Mouse (Mus musculus) limb, embryonic 13.5 days (tissue): ENCODE results near the gene Gm11437. TPM values are rescaled to one million over a fixed set of nuclear protein-coding genes. Genes with fewer than 3 reads are reported as not detected.

ENCODE experiments used
- ATAC-seq: fragments of 200-750 bp; cut with Nextera tagmentation; 2 replicates; pipeline ENCODE4 v1.8.0; 2017; ENCODE audit warnings: low read depth, moderate number of reproducible peaks, moderate TSS enrichment; ENCODE audit not compliant: low FRiP score
- H3K27ac ChIP-seq: fragments of 300-500 bp; sonication (generic); 2 replicates; pipeline ENCODE4 v1.5.1; 2015; ENCODE audit warnings: inconsistent platforms, mild to moderate bottlenecking, moderate library complexity
- H3K27me3 ChIP-seq: fragments of 300-500 bp; sonication (generic); 2 replicates; pipeline ENCODE4 v1.6.1; 2015; ENCODE audit warnings: mild to moderate bottlenecking, inconsistent platforms
- H3K36me3 ChIP-seq: fragments of 300-500 bp; sonication (generic); 2 replicates; pipeline ENCODE4 v1.6.1; 2015; ENCODE audit warnings: inconsistent platforms, mild to moderate bottlenecking, moderate library complexity
- H3K4me1 ChIP-seq: fragments of 300-500 bp; sonication (generic); 2 replicates; pipeline ENCODE4 v1.6.1; 2015; ENCODE audit warnings: inconsistent platforms
- H3K4me2 ChIP-seq: fragments of 300-500 bp; sonication (generic); replicated peaks from 2 replicates; pipeline ENCODE4 v1.6.1; 2015; ENCODE audit warnings: inconsistent platforms, mild to moderate bottlenecking, moderate library complexity
- H3K4me3 ChIP-seq: fragments of 300-500 bp; sonication (generic); 2 replicates; pipeline ENCODE4 v1.5.1; 2015; ENCODE audit warnings: moderate library complexity, mild to moderate bottlenecking, inconsistent platforms
- H3K9ac ChIP-seq: fragments of 300-500 bp; sonication (generic); 2 replicates; pipeline ENCODE4 v1.6.1; 2015; ENCODE audit warnings: mild to moderate bottlenecking, inconsistent platforms
- H3K9me3 ChIP-seq: fragments of 300-500 bp; sonication (generic); 2 replicates; pipeline ENCODE4 v1.6.1; 2016; ENCODE audit warnings: inconsistent platforms
- WGBS: fragments of 180-500 bp; shearing (Covaris S2); methylation state at CpG from one replicate; pipeline ENCODE4 v1.1.7; 2015; 5-methylcytosine and 5-hydroxymethylcytosine counted together
- polyA plus RNA-seq: library from polyadenylated mRNA; unstranded; fragments of >200 nt; fragmentation: Nextera tagmentation; extraction: Ambion mirVana; gene quantifications from 2 replicates; pipeline ENCODE4 v1.2.1, GENCODE M21; 2015

Gm11437 gene
- not detected in 2 replicates for polyA plus RNA-seq

DNA sequence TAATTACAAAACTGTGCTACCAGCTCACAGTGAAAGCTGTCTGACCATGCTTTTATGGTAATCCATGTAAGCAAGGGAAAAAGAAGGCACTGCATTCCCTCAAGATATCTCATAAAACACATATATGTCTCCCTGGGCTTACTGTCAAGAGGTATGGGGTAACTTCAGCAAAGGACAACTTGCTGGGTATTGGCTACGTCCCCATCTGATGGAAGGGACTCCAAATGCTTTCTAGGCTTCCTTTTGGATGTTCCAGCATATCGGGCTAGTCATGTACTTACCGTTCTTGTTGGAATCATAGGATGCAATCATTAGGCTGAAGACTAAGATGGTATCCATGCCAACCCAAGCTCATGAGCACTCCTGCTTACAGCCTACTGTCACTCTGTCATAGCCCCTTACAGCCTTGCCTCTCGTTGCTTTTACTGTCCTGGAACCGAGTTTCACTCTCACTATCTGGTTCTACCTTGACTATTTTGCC lies at the start of gene Gm11437:
Gene Gm11437 (minus strand): TSS at position 431 of the 481 bp plus-strand sequence.
- WGBS: 82% methylated on average over 5 of the region's 5 CpGs
- H3K9ac ChIP-seq: no peak within 1 kb of the TSS
- H3K4me3 ChIP-seq: no peak within 1 kb of the TSS
- H3K36me3 ChIP-seq: no peaks in the 10 kb centered on the region
- no peak within 1 kb of the TSS for H3K4me2 ChIP-seq
- H3K9me3 ChIP-seq: no peaks in the 10 kb centered on the region
- no peaks in the 10 kb centered on the region for H3K27me3 ChIP-seq
- no peaks in the 10 kb centered on the region for H3K4me1 ChIP-seq
- no peak within 1 kb of the TSS for H3K27ac ChIP-seq
- no peak for ATAC-seq

DNA sequence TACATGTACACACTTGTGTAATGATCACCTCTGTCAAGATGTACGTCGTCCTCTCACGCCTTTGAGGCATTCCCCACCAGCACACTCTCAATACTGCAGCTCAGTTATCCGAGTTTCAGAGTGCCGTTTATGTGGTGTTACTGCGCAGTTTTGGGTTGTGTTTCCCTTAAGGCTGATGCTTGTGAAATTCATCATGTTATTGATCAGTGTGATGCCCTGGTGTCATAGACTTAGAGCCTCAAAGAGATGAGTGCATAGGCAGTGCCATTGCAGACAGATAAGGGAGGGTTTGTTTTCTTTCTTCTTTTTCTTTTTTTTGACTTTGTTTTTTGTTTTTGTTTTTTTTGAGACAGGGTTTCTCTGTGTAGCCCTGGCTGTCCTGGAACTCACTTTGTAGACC lies 43.6 kb upstream of the Gm11437 start:
- Histone ChIP-seq H3K27me3 (no peaks in the 10 kb centered on the region), H3K4me3 (no peak overlapping the region), H3K4me2 (no peak overlapping the region), H3K27ac (no peak overlapping the region), H3K9me3 (no peaks in the 10 kb centered on the region), H3K36me3 (peaks cover 7% of the 10 kb centered on the region), H3K4me1 (no peaks in the 10 kb centered on the region), H3K9ac (no peak overlapping the region)
- no peak for ATAC-seq
- 93% methylated on average over 6 of the region's 6 CpGs for WGBS

DNA sequence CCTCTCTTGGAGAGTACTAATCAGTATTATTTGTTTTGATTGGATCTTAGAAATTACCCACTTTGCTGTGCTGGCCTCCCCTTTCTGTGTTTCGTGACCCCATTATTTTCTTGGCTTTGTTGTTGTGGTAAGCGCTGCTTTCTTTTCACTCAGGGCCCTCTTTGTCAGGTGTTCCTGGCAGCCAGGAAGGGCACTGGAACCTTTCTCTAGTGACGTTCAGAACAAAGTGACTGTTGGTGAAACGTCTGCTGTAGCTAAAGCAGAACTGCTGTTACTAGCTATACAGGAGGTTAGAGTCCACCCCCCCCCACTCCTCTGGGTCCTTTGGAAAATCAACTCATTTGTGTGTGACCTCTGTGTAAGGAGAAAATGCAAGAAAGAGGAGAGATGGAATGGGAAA lies 38.5 kb upstream of the Gm11437 start:
- no peak overlapping the region for H3K4me2 ChIP-seq
- no peaks in the 10 kb centered on the region for H3K4me1 ChIP-seq
- no peak for ATAC-seq
- H3K27ac ChIP-seq: no peak overlapping the region
- peaks cover 14% of the 10 kb centered on the region for H3K36me3 ChIP-seq
- no peak overlapping the region for H3K4me3 ChIP-seq
- no peak overlapping the region for H3K9ac ChIP-seq
- H3K9me3 ChIP-seq: no peaks in the 10 kb centered on the region
- H3K27me3 ChIP-seq: no peaks in the 10 kb centered on the region
- 73% methylated on average over 4 of the region's 4 CpGs for WGBS

DNA sequence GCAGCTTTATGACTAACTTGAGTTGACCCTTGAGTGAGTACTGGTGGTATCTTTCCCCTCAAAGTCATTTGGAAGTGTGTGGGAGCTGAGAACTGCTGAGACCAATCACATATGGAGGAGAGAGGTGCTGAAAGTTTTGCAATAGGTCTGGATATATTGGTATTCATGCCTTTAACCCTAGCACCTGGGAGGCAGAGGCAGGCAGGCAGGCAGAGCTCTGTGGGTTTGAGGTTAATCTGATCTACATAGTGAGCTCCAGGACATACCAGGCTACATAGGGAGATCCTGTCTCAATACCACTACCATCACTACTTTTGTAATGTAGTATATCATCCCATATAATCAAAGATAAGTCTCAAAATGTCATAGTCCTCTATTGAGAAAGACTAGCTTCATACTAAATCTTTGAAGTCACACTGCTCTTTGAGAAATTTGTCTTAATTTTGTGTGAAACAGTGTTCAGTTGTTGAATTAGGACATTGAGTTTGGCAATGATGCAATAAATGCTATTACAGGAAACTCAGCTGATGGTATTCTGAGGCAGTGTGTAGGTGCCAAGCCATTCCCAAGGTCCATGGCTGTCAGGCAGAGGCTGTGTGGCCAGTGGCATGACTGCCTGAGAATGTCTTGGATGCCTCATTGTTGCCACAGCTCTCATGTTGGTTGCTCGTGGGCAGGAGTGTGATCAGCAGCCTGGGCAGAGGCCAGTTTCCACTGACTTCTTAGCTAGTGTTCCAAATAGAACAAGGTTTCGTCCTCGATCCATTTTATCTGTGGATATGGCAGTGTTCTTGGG lies 30.5 kb upstream of the Gm11437 start:
- Histone ChIP-seq H3K9ac (no peak overlapping the region), H3K4me2 (no peak overlapping the region), H3K27me3 (no peaks in the 10 kb centered on the region), H3K4me1 (peaks cover 3% of the 10 kb centered on the region; the same call in 1 of the 2 replicates), H3K9me3 (no peaks in the 10 kb centered on the region), H3K4me3 (no peak overlapping the region), H3K36me3 (peaks cover 17% of the 10 kb centered on the region), H3K27ac (no peak overlapping the region)
- WGBS: 88% methylated on average over 3 of the region's 3 CpGs
- no peak for ATAC-seq

DNA sequence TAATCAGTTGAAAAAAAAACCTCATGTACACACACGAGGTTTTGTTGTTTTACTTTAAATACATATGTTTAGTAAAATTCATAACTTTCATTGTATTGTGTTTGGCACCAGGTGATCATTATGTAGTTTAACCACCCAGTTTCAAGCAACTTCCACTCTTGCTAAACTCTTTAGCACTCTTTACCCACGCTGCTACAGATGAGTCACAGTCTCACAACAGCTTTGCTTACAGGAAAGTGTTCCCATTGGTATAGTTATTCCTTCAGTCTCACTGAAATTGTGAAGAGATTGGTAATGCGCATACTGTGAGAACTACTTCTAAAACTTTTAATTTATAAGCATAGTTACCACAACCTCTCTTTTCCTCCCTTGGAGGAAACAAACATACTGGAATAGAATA lies 27.5 kb upstream of the Gm11437 start:
- no peak overlapping the region for H3K4me2 ChIP-seq
- peaks cover 8% of the 10 kb centered on the region for H3K4me1 ChIP-seq
- no peak overlapping the region for H3K4me3 ChIP-seq
- ATAC-seq: no peak
- no peaks in the 10 kb centered on the region for H3K9me3 ChIP-seq
- no peaks in the 10 kb centered on the region for H3K27me3 ChIP-seq
- no peak overlapping the region for H3K27ac ChIP-seq
- 87% methylated on average over 3 of the region's 3 CpGs for WGBS
- no peak overlapping the region for H3K9ac ChIP-seq
- peaks cover 13% of the 10 kb centered on the region for H3K36me3 ChIP-seq

DNA sequence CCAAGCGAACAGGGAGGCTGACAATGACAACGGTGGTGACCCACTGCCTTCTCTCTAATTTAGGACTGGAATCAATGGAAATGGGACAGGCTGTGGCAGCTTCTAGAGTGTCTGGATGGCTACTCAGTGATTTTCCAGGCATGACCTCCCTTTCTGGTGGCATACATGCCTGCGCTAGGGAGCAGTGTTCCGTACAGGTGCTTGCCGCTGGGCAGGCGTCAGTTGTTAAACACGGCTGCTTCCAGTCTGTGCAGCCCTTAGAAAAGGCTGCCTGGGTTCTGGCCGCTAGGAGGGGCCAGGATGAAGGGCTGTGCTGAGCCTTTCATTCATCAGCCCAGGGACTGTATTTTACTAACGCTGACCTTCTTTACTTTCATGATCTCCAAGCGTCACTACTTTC lies 26.0 kb upstream of the Gm11437 start:
- H3K27me3 ChIP-seq: no peaks in the 10 kb centered on the region
- ATAC-seq: no peak
- no peak overlapping the region for H3K4me3 ChIP-seq
- H3K36me3 ChIP-seq: peaks cover 13% of the 10 kb centered on the region
- no peaks in the 10 kb centered on the region for H3K9me3 ChIP-seq
- no peak overlapping the region for H3K27ac ChIP-seq
- no peak overlapping the region for H3K4me2 ChIP-seq
- 72% methylated on average over 10 of the region's 10 CpGs for WGBS
- H3K4me1 ChIP-seq: peaks cover 8% of the 10 kb centered on the region
- 0 out of 2 replicates have a peak overlapping the region, but pooled peaks have one; percentile 25 for H3K9ac ChIP-seq

DNA sequence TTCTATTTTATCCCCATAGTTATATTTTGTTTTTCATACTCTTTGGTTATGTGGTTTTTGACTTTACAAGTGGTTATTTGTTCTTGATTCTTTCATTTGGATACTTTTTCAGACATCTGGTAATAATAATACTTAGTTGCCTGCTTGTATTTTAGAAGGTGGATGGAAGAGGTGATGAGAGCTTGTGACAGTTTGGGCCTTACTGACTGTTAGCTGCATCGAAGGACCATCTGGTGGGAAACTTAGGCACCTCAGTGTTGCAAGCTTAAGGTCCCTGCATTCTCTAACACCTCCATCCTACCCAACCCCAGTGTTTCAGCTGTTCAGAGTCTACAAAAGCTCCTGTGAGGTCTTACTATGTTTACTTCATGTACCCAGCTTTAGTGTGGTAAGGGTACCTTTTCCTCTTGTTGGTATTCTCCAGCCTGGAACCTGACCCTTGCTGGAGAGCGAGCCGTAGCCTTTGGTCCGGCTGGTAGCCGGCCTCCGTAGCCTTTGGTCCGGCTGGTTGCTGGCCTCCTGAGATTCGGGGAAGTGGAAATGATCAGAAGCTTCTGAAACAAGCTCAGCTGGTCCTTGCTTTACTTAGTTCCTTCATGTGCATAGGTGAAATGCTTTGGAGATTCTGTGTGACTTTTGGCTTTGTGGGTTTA lies 23.4 kb upstream of the Gm11437 start:
- Histone ChIP-seq H3K4me1 (peaks cover 8% of the 10 kb centered on the region), H3K36me3 (peaks cover 2% of the 10 kb centered on the region; the same call in 1 of the 2 replicates), H3K9me3 (no peaks in the 10 kb centered on the region), H3K27ac (no peak overlapping the region), H3K9ac (no peak overlapping the region), H3K4me2 (no peak overlapping the region), H3K27me3 (no peaks in the 10 kb centered on the region), H3K4me3 (no peak overlapping the region)
- ATAC-seq: no peak
- WGBS: 65% methylated on average over 8 of the region's 8 CpGs

DNA sequence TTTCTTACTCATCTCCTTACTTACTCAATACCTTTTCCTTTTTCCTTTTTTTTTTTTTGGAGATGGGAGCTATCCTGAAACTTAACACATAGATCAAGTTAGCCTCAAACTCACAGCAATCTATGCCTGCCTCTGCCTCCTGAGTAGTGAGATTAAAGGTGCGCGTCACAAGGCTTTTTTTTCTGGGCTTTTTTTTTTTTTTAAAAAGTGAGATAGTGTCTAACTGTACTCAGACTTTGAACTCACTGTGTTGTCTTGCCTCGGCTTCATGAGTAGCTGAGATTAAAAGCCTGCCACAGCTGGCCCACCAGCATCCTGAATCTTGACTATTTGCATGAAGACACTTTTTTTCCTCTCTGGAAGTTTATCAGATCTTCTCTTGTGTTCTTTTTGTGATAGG lies 21.3 kb upstream of the Gm11437 start:
- H3K9ac ChIP-seq: no peak overlapping the region
- no peak overlapping the region for H3K4me3 ChIP-seq
- peaks cover 8% of the 10 kb centered on the region for H3K4me1 ChIP-seq
- WGBS: 88% methylated on average over 3 of the region's 3 CpGs
- no peak overlapping the region for H3K4me2 ChIP-seq
- no peaks in the 10 kb centered on the region for H3K9me3 ChIP-seq
- H3K27me3 ChIP-seq: no peaks in the 10 kb centered on the region
- ATAC-seq: no peak
- H3K27ac ChIP-seq: no peak overlapping the region
- no peaks in the 10 kb centered on the region for H3K36me3 ChIP-seq

DNA sequence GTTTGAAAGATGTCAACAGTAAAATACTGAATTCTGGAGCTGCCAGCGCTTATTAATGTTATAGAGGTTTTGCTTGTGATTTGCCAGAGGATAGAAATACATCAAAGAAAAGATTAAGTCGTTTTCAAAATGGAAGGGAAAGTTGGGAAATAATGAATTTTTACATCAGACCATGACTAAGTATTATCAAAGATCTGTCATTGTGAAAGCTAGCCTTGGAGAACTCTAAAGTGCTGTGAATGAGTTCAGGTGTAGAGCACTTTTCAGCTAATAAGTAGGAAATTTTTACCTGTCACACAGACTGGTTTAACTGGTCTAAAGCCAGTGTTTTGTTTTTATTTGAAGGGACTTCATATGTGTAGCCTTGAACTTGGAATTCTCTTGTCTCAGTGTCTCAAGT lies 14.0 kb upstream of the Gm11437 start:
- Histone ChIP-seq H3K4me2 (peak overlapping the region; percentile 78), H3K27ac (no peak overlapping the region), H3K9me3 (no peaks in the 10 kb centered on the region), H3K27me3 (no peaks in the 10 kb centered on the region), H3K4me1 (peaks cover 19% of the 10 kb centered on the region), H3K4me3 (peak overlapping the region; percentile 78), H3K9ac (peak overlapping the region; percentile 84), H3K36me3 (no peaks in the 10 kb centered on the region)
- no peak for ATAC-seq
- 73% methylated on average over 2 of the region's 2 CpGs for WGBS

DNA sequence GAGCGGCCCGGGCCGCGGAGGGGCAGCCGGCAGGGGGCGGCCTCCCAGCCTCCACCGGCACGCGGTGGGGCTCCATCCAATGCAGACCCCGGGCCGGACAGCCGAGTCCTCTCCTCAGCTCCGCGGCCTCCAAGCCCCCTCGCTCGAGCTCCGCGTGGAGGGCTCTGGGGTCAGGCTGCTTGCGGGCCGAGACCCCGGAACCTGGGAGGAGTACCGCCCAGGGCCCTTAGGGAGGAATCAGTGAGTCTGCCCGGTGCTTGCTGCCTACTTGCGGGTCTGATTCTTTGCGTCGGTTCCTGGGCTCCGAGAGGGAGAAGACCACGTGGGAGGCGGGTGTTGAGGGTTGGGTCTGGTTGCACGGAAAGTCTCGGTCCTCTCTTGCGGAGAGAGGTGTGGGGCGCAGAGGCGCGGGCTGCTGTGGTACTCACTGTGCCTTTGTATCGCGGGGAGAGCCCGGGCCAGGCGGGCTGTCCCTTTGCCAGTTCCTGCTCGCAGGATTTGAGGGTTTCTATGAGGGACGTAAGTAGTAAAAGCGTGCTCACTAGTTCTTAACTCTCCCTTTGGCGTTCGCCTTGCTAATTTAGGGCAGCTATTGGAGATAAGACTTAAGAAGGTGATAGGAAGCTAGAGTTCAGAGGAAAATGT lies 12.8 kb upstream of the Gm11437 start:
- Histone ChIP-seq H3K4me3 (peak overlapping the region; percentile 78), H3K27ac (peak overlapping the region; percentile 90), H3K4me1 (peaks cover 19% of the 10 kb centered on the region), H3K9ac (peak overlapping the region; percentile 84), H3K9me3 (no peaks in the 10 kb centered on the region), H3K27me3 (no peaks in the 10 kb centered on the region), H3K36me3 (no peaks in the 10 kb centered on the region), H3K4me2 (peak overlapping the region; percentile 78)
- WGBS: 0% methylated on average over 33 of the region's 44 CpGs
- peak; percentile 60 for ATAC-seq

DNA sequence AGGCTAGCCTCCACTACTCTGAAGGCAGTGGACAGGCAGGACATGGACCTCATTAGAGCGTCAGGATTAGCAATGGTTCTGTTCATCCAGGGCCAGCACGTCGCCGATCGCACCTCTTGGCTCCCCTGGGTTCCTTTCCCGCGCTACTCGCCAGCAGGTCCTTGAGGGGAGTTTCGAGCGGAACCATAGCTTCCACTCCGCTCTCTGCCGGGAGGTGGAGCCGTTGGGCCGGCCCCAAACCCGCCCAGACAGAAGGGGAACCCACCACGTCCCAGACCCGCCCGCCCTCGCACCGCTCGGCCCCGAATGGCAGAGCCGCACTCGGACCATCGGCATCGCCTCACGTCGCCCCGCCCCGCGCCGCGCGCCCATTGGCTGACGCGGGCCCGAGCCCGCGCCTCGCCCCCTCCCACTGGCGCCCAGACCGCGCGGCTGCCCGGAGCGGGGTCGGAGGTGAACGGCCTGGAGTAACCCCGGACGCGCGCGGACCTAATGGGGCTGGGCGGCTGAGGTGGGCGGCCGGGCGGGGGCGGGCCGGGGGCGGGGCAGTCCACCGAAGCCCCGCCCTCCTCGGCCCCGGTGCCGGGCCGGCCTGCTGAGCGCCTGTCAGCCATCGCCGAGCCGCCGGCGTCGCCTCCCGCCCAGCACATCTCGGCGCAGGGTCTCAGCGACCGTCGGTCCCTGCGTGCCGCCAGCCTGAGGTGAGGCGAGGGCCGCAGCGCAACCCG lies 12.1 kb upstream of the Gm11437 start:
- under 1% methylated on average over 61 of the region's 85 CpGs for WGBS

More for the DNA sequence above, 12.1 kb upstream of the Gm11437 start:
- Histone ChIP-seq H3K4me3 (peak overlapping the region; percentile 78), H3K27me3 (no peaks in the 10 kb centered on the region), H3K9me3 (no peaks in the 10 kb centered on the region), H3K27ac (peak overlapping the region; percentile 90), H3K9ac (peak overlapping the region; percentile 84), H3K36me3 (no peaks in the 10 kb centered on the region), H3K4me2 (peak overlapping the region; percentile 78), H3K4me1 (peaks cover 19% of the 10 kb centered on the region)
- peak; percentile 98 for ATAC-seq
